Mouse (Mus musculus) lung, postnatal 0 days (tissue): ENCODE results near the gene Phgr1. TPM values are rescaled to one million over a fixed set of nuclear protein-coding genes. Genes with fewer than 3 reads are reported as not detected.

ENCODE experiments used
- ATAC-seq: fragments of 200-750 bp; cut with Nextera tagmentation; 2 replicates; pipeline ENCODE4 v1.8.0; 2017; ENCODE audit warnings: moderate library complexity
- DNase-seq: peaks from one replicate; pipeline ENCODE4 v3.0.0-alpha.2; 2016; ENCODE audit warnings: low spot score
- H3K27ac ChIP-seq: fragments of 300-500 bp; sonication (generic); 2 replicates; pipeline ENCODE4 v1.5.1; 2014; ENCODE audit warnings: antibody characterized with exemption, mild to moderate bottlenecking, low read length, mixed read lengths
- H3K27me3 ChIP-seq: fragments of 300-500 bp; sonication (generic); replicated peaks from 2 replicates; pipeline ENCODE4 v1.6.1; 2014; ENCODE audit warnings: low read length, mixed read lengths; ENCODE audit not compliant: insufficient read depth
- H3K36me3 ChIP-seq: fragments of 300-500 bp; sonication (generic); 2 replicates; pipeline ENCODE4 v1.6.1; 2014; ENCODE audit warnings: low read length, mixed read lengths; ENCODE audit not compliant: insufficient read depth
- H3K4me1 ChIP-seq: fragments of 300-500 bp; sonication (generic); 2 replicates; pipeline ENCODE4 v1.6.1; 2014; ENCODE audit warnings: antibody characterized with exemption, low read depth, low read length, mixed read lengths; ENCODE audit not compliant: insufficient read depth
- H3K4me2 ChIP-seq: fragments of 300-500 bp; sonication (generic); replicated peaks from 2 replicates; pipeline ENCODE4 v1.6.1; 2014; ENCODE audit warnings: low read depth, mild to moderate bottlenecking, low read length, moderate library complexity, mixed read lengths
- H3K4me3 ChIP-seq: fragments of 300-500 bp; sonication (generic); 2 replicates; pipeline ENCODE4 v1.5.1; 2014; ENCODE audit warnings: low read depth, low read length
- H3K9ac ChIP-seq: fragments of 300-500 bp; sonication (generic); replicated peaks from 2 replicates; pipeline ENCODE4 v1.6.1; 2014; ENCODE audit warnings: low read depth, mild to moderate bottlenecking
- H3K9me3 ChIP-seq: fragments of 300-500 bp; sonication (generic); 2 replicates; pipeline ENCODE4 v1.6.1; 2016; ENCODE audit warnings: low read length, mixed read lengths
- CTCF ChIP-seq: IDR thresholded peaks from 2 replicates; pipeline ENCODE4 v1.5.1; 2016; ENCODE audit warnings: antibody characterized with exemption, mild to moderate bottlenecking
- EP300 ChIP-seq: IDR thresholded peaks from 2 replicates; pipeline ENCODE4 v1.6.1; 2016; ENCODE audit warnings: antibody characterized with exemption, mild to moderate bottlenecking, control low read depth
- WGBS: fragments of 180-500 bp; shearing (Covaris S2); extraction: QIAGEN DNeasy Blood & Tissue Kit; methylation state at CpG from one replicate; pipeline ENCODE4 v1.1.7; 2014; 5-methylcytosine and 5-hydroxymethylcytosine counted together
- polyA plus RNA-seq: library from polyadenylated mRNA; unstranded; fragments of >200 nt; fragmentation: Nextera tagmentation; extraction: Ambion mirVana; gene quantifications from 2 replicates; pipeline ENCODE4 v1.2.1, GENCODE M21; 2015

The Phgr1 gene
- polyA plus RNA-seq, 1 experiment from 2014 or later: 13.6 TPM

DNA sequence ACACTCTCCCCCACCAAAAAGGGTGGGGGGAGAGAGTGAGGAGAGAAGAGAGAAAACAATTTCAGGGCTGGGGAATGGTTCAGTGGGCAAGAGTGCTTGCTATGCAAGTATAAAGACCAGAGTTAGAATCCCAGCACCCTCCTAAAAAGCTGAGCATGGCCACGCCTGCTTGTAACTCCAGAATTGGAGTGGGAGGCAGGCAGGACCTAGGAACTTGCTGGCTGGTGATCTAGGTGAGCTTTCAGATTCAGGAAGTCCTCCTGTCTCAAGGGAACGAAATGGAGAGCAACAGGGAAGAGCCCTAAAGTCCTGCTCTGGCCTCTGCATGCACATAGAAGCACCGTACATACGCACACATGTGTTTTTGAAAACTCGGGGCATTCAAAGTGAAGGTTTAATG is 50.2 kb downstream of the Phgr1 start:
- Histone ChIP-seq H3K36me3 (no peaks in the 10 kb centered on the region), H3K9me3 (no peaks in the 10 kb centered on the region), H3K27ac (no peak overlapping the region), H3K4me3 (no peak overlapping the region), H3K4me2 (no peak overlapping the region), H3K9ac (no peak overlapping the region), H3K4me1 (no peaks in the 10 kb centered on the region), H3K27me3 (no peaks in the 10 kb centered on the region)
- DNase-seq (no peak), ATAC-seq (no peak)
- WGBS: 88% methylated on average over 5 of the region's 5 CpGs
- TF ChIP-seq EP300 (no peak), CTCF (no peak)

DNA sequence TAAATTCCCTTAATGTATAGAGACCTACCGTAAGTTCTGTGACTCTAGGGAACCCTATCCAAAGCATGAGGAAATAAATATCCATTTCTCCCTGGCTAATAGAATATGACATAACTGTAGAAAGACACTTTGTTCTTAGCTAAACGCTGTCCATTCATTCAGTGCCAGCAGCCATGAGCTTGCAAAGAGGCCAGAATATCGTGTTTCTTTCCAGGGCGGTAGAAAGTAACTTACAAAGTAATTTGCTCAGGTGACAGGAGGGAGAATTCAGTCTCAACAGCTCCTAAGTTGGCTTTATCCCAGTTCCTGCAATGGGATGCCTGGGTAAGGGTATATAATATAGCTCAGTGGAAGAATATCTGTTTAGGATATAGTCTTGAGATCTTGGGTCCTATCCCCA is 51.8 kb downstream of the Phgr1 start:
- ATAC-seq (no peak), DNase-seq (no peak)
- H3K36me3 ChIP-seq: no peaks in the 10 kb centered on the region
- no peak overlapping the region for H3K4me3 ChIP-seq
- H3K9ac ChIP-seq: no peak overlapping the region
- H3K27ac ChIP-seq: no peak overlapping the region
- H3K9me3 ChIP-seq: no peaks in the 10 kb centered on the region
- H3K4me2 ChIP-seq: no peak overlapping the region
- H3K27me3 ChIP-seq: no peaks in the 10 kb centered on the region
- no peaks in the 10 kb centered on the region for H3K4me1 ChIP-seq
- 96% methylated on average over 4 of the region's 4 CpGs for WGBS
- TF ChIP-seq EP300: no peak
- no peak for TF ChIP-seq CTCF

Other genes with a start within 250 kb of the Phgr1 start
- 7.3 and 9.8 TPM in 2 replicates for gene Bmf, start 223.1 kb upstream of the Phgr1 start, polyA plus RNA-seq
- 4.1 and 5.8 TPM in 2 replicates for gene Bub1b, start 174.6 kb upstream of the Phgr1 start, polyA plus RNA-seq
- gene Pak6, start 109.5 kb upstream of the Phgr1 start, polyA plus RNA-seq: 1.1 and 2.0 TPM in 2 replicates
- 0.02 and 0.05 TPM in 2 replicates for gene Ankrd63, start 68.8 kb upstream of the Phgr1 start, polyA plus RNA-seq
- gene Plcb2, start 44.3 kb upstream of the Phgr1 start, polyA plus RNA-seq: 1.6 TPM in 2 replicates
- gene Inafm2, start 27.0 kb upstream of the Phgr1 start, polyA plus RNA-seq: 34.5 and 35.9 TPM in 2 replicates
- 4.3 and 4.7 TPM in 2 replicates for gene Ccdc9b, start 10.1 kb upstream of the Phgr1 start, polyA plus RNA-seq
- 0.95 and 1.1 TPM in 2 replicates for gene Disp2, start 7.0 kb downstream of the Phgr1 start, polyA plus RNA-seq
- 4.9 and 9.0 TPM in 2 replicates for gene Knstrn, start 41.2 kb downstream of the Phgr1 start, polyA plus RNA-seq
- gene Ivd, start 89.2 kb downstream of the Phgr1 start, polyA plus RNA-seq: 46.5 and 53.2 TPM in 2 replicates
- gene Bahd1, start 127.6 kb downstream of the Phgr1 start, polyA plus RNA-seq: 5.1 and 5.4 TPM in 2 replicates
- gene Chst14, start 153.7 kb downstream of the Phgr1 start, polyA plus RNA-seq: 20.8 and 22.0 TPM in 2 replicates